Mouse (Mus musculus): ENCODE measurements around the gene Rin3. TPM values are rescaled to one million over a fixed set of nuclear protein-coding genes. Genes with fewer than 3 reads are reported as not detected.

The Rin3 gene
- total RNA-seq, 2 experiments from 2014 or later: 12.9 to 26.4 TPM

GRCm38 (mm10) chr12:102324156-102324885, 41.5 kb downstream of the Rin3 start:
- no peak for ATAC-seq (replicated peaks; ENCODE audit: low FRiP score, poor library complexity, severe bottlenecking)

GRCm38 (mm10) chr12:102324886-102325220, 42.0 kb downstream of the Rin3 start:
- ATAC-seq (replicated peaks; ENCODE audit: low FRiP score, poor library complexity, severe bottlenecking): no peak

GRCm38 (mm10) chr12:102326753-102327340, 44.0 kb downstream of the Rin3 start:
- ATAC-seq (replicated peaks; ENCODE audit: low FRiP score, poor library complexity, severe bottlenecking): no peak

GRCm38 (mm10) chr12:102327525-102327924, 44.7 kb downstream of the Rin3 start:
- ATAC-seq (replicated peaks; ENCODE audit: low FRiP score, poor library complexity, severe bottlenecking): no peak

- no peak for ATAC-seq (replicated peaks; ENCODE audit: low FRiP score, poor library complexity, severe bottlenecking)
Measured at GRCm38 (mm10) chr12:102328090-102328489, 45.2 kb downstream of the Rin3 start.

GRCm38 (mm10) chr12:102330188-102330587, 47.3 kb downstream of the Rin3 start:
- ATAC-seq (replicated peaks; ENCODE audit: low FRiP score, poor library complexity, severe bottlenecking): no peak

GRCm38 (mm10) chr12:102330731-102331130, 47.9 kb downstream of the Rin3 start:
- no peak for ATAC-seq (replicated peaks; ENCODE audit: low FRiP score, poor library complexity, severe bottlenecking)

DNA sequence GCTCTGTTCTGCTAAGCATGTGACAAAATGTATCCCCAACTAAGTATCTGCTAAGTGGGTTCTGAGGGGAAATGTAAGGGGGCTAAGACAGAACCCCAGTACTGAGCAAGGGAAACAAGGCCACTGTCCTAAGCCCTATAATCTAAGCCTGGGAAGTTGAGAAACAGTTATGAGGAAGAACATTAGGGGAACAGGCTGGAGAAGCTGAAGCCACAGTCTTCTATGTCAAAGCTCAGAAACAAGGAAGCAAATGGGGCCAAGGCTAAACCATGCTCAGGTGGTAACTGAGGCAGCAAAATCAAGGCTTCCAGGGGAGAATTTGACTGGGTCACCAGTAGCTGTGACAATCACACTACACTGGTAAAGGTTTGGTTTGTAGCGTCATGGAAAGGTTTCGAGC, 50.3 kb downstream of the Rin3 start:
- ATAC-seq (replicated peaks; ENCODE audit: low FRiP score, poor library complexity, severe bottlenecking): no peak

DNA sequence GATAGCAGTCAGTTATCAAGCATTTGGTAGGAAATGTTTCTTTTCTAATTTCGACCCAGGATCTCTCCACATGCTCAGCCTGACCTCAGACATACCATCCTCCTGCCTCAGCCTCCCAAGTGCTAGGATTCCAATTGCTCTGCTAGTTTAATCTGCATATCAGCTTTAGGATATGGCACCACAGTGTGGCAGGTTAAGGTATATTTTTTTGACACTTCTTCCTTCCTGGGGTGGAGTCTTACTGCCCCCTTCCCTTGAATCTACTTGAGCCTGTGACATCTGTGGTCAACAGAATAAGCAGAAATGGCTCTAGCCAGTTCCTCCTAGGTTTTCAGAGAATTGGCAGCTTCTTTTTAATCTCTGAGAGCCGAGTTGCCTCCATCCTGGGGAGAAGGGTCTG, 56.2 kb downstream of the Rin3 start:
- ATAC-seq (replicated peaks; ENCODE audit: low FRiP score, poor library complexity, severe bottlenecking): no peak

- ATAC-seq (replicated peaks; ENCODE audit: low FRiP score, poor library complexity, severe bottlenecking): no peak
Measured at GRCm38 (mm10) chr12:102340471-102340870, 57.6 kb downstream of the Rin3 start.

DNA sequence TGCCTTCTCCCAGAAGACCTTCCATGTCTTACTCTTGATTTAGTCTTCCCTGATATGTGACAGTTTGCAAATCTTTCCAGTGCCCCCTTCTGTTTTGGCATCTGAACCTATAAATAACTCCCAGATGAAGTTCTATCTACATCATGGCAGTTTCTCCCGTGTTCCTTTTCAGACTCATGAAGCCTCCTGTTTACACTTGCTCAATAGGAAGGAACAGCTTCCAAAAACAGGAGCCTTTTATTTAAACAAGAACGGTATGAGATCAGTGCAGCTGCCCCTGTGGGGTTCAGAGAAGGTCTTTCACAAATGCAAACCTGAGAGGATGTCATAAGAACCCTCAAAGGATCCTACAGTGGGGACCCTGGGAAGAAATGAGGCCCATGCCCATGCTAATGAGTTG, 59.3 kb downstream of the Rin3 start:
- no peak for ATAC-seq (replicated peaks; ENCODE audit: low FRiP score, poor library complexity, severe bottlenecking)

DNA sequence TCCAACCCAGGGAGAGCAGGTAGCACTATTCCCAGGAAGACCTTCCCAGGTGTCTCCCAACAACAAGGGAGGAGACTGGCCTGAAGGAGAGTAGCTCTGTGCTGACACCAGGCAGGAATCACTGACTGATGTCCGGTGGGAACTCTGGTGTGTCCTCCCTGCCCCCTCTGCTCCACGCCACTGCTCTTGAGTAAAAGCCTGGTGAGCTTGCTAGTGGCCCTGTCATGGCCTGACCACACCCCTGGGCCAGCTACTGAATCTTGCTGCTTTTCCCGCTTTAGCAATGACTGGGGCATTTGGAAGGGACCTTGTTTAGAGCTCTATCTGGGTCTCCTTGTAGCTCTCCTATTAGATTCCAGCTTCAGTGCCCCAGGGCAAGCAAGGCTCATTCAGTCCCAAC, 59.8 kb downstream of the Rin3 start:
- no peak for ATAC-seq (replicated peaks; ENCODE audit: low FRiP score, poor library complexity, severe bottlenecking)

- no peak for ATAC-seq (replicated peaks; ENCODE audit: low FRiP score, poor library complexity, severe bottlenecking)
Measured at GRCm38 (mm10) chr12:102345031-102345815, 62.4 kb downstream of the Rin3 start.

DNA sequence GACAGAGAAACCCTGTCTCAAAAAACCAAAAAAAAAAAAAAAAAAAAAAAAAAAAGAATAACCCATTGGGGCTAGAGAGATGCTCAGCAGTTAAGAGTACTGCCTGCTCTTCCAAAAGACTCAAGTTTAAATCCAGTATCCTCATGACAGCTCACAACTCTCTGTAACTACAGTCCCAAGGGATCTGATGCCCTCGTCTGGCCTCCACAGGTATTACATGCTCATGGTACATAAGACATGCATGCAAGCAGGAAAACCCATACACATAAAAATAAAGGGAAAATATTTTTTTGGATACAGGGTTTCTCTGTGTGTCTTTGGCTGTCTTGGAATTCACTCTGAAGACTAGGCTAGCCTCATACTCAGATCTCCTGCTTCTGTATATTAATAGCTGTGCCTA, 63.7 kb downstream of the Rin3 start:
- ATAC-seq (replicated peaks; ENCODE audit: low FRiP score, poor library complexity, severe bottlenecking): no peak

DNA sequence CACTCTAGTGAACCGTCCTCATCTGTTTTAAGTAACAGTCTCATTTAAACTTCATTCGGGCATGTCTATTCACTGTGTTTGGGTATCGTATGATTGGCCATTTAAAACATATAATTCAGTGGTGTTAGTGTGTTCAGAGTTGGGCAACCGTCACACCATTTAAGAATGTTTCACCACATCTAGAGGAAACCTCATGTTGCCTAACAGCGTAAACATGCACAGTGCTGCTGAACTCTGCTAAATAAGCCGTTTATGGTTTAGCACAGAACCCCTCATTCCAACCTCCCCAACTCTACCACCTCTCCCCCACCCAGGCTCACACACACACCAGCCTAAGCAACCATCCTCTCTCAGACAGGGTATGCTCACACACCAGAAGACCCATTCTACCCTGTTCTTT, 65.6 kb downstream of the Rin3 start:
- ATAC-seq (replicated peaks; ENCODE audit: low FRiP score, poor library complexity, severe bottlenecking): no peak

GRCm38 (mm10) chr12:102350997-102351396, 68.1 kb downstream of the Rin3 start:
- ATAC-seq (replicated peaks; ENCODE audit: low FRiP score, poor library complexity, severe bottlenecking): no peak

- ATAC-seq (replicated peaks; ENCODE audit: low FRiP score, poor library complexity, severe bottlenecking): no peak
Measured at GRCm38 (mm10) chr12:102354126-102354984, 71.5 kb downstream of the Rin3 start.

- no peak for ATAC-seq (replicated peaks; ENCODE audit: low FRiP score, poor library complexity, severe bottlenecking)
Measured at GRCm38 (mm10) chr12:102355784-102356183, 72.9 kb downstream of the Rin3 start.

- no peak for ATAC-seq (replicated peaks; ENCODE audit: low FRiP score, poor library complexity, severe bottlenecking)
Measured at GRCm38 (mm10) chr12:102356781-102357180, 73.9 kb downstream of the Rin3 start.

DNA sequence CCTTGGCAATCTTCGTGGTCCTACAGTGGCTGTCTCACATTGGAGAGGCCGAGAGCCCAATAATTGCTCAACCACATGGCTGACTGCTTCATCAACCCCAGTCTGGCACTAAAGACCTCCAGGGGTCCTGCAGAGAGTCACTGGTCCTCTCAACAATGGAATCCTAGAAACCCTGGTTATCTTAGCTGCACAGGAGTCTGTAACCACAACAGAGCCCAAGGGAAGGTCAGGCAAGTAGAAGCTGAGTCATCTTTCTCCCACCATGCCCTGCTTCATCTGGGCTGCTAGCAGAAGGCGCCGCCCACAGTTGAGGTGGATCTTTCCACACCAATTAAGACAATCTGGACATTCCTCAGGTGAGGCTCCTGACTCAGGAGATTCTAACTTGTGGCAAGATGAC, 76.5 kb downstream of the Rin3 start:
- no peak for ATAC-seq (replicated peaks; ENCODE audit: low FRiP score, poor library complexity, severe bottlenecking)

Measured in erythroid progenitor cell, adult 5-6 weeks (primary cell).